Mouse (Mus musculus) hindbrain, embryonic 16.5 days (tissue): ENCODE measurements around the gene Avpi1. TPM values are rescaled to one million over a fixed set of nuclear protein-coding genes. Genes with fewer than 3 reads are reported as not detected.

Experiments
- ATAC-seq: fragments of 200-750 bp; cut with Nextera tagmentation; 2 replicates; pipeline ENCODE4 v1.8.0; 2017; ENCODE audit warnings: moderate TSS enrichment, moderate library complexity
- H3K27ac ChIP-seq: fragments of 300-500 bp; sonication (generic); 2 replicates; pipeline ENCODE4 v1.5.1; 2014; ENCODE audit warnings: low read depth, mild to moderate bottlenecking, control low read depth, low read length, moderate library complexity
- H3K27me3 ChIP-seq: fragments of 300-500 bp; sonication (generic); replicated peaks from 2 replicates; pipeline ENCODE4 v1.6.1; 2014; ENCODE audit warnings: low read length; ENCODE audit not compliant: control insufficient read depth, insufficient read depth
- H3K36me3 ChIP-seq: fragments of 300-500 bp; sonication (generic); 2 replicates; pipeline ENCODE4 v1.6.1; 2014; ENCODE audit warnings: mild to moderate bottlenecking, low read length, moderate library complexity, mixed read lengths; ENCODE audit not compliant: control insufficient read depth, insufficient read depth
- H3K4me1 ChIP-seq: fragments of 300-500 bp; sonication (generic); 2 replicates; pipeline ENCODE4 v1.6.1; 2014; ENCODE audit warnings: low read depth, low read length; ENCODE audit not compliant: control insufficient read depth, insufficient read depth
- H3K4me2 ChIP-seq: fragments of 300-500 bp; sonication (generic); 2 replicates; pipeline ENCODE4 v1.6.1; 2014; ENCODE audit warnings: mild to moderate bottlenecking, low read length, control low read depth, moderate library complexity
- H3K4me3 ChIP-seq: fragments of 300-500 bp; sonication (generic); 2 replicates; pipeline ENCODE4 v1.5.1; 2014; ENCODE audit warnings: mild to moderate bottlenecking, low read length, control low read depth, moderate library complexity
- H3K9ac ChIP-seq: fragments of 300-500 bp; sonication (generic); 2 replicates; pipeline ENCODE4 v1.6.1; 2014; ENCODE audit warnings: low read depth, mild to moderate bottlenecking, control low read depth, low read length, moderate library complexity
- H3K9me3 ChIP-seq: fragments of 300-500 bp; sonication (generic); 2 replicates; pipeline ENCODE4 v1.6.1; 2014; ENCODE audit warnings: mild to moderate bottlenecking, low read length, moderate library complexity; ENCODE audit not compliant: control insufficient read depth
- WGBS: fragments of 180-500 bp; shearing (Covaris S2); extraction: QIAGEN DNeasy Blood & Tissue Kit; methylation state at CpG from one replicate; pipeline ENCODE4 v1.1.7; 2014; 5-methylcytosine and 5-hydroxymethylcytosine counted together
- polyA plus RNA-seq: library from polyadenylated mRNA; unstranded; fragments of >200 nt; fragmentation: Nextera tagmentation; extraction: Ambion mirVana; gene quantifications from 2 replicates; pipeline ENCODE4 v1.2.1, GENCODE M21; 2015

The Avpi1 gene
- polyA plus RNA-seq, 1 experiment from 2014 or later = 12.2 TPM

GRCm38 (mm10) chr19:42164188-42164587, 35.3 kb upstream of the Avpi1 start:
- WGBS = 24% methylated on average over 7 of the region's 7 CpGs
- H3K4me2 ChIP-seq = no peak overlapping the region
- no peak overlapping the region for H3K9ac ChIP-seq

DNA sequence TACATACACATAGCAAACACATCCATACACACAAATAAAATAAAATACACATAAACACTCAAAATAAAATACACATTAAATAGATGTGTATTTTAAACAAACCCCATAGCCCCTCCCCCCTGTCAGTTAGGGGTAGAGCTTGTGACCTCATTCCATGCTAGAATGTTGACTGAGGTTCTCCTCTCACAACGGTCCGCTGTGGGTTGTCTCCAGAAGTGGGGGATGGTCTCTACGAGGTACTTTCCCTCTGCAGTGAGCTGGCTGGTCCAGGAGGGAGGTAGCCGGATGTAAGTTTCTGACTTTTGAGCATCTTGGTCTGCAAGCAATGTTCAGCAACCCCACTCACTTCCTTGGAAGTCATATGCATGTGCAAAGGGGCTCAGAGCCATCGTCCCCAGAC, 34.9 kb upstream of the Avpi1 start, which contains the start of gene Zfyve27:
Gene Zfyve27 (plus strand): TSS at position 188 of the 400 bp plus-strand sequence.
- ATAC-seq = no peak; the same call in 1 of the 2 replicates
- Histone ChIP-seq H3K4me2 (no peak within 1 kb of the TSS), H3K36me3 (no peaks in the 10 kb centered on the region), H3K9me3 (no peaks in the 10 kb centered on the region), H3K9ac (no peak within 1 kb of the TSS), H3K4me3 (no peak within 1 kb of the TSS), H3K27ac (no peak within 1 kb of the TSS; the same call in 1 of the 2 replicates), H3K4me1 (peaks cover 3% of the 10 kb centered on the region; the same call in 1 of the 2 replicates), H3K27me3 (peaks cover 9% of the 10 kb centered on the region)
- 71% methylated on average over 5 of the region's 5 CpGs for WGBS

More at GRCm38 (mm10) chr19:42164188-42164587, 35.3 kb upstream of the Avpi1 start:
- Histone ChIP-seq H3K4me3 (no peak overlapping the region), H3K27ac (no peak overlapping the region; the same call in 1 of the 2 replicates), H3K27me3 (peaks cover 9% of the 10 kb centered on the region), H3K9me3 (no peaks in the 10 kb centered on the region), H3K36me3 (no peaks in the 10 kb centered on the region), H3K4me1 (peaks cover 3% of the 10 kb centered on the region)
- no peak for ATAC-seq

- no peaks in the 10 kb centered on the region for H3K27me3 ChIP-seq
- no peak overlapping the region for H3K4me2 ChIP-seq
- WGBS = 61% methylated on average over 13 of the region's 13 CpGs
- no peaks in the 10 kb centered on the region for H3K36me3 ChIP-seq
- H3K4me3 ChIP-seq = no peak overlapping the region
- H3K9me3 ChIP-seq = no peaks in the 10 kb centered on the region
- ATAC-seq = no peak
- H3K4me1 ChIP-seq = no peaks in the 10 kb centered on the region
- H3K27ac ChIP-seq = no peak overlapping the region
- no peak overlapping the region for H3K9ac ChIP-seq
Observed at GRCm38 (mm10) chr19:42158246-42159017, 29.6 kb upstream of the Avpi1 start.

GRCm38 (mm10) chr19:42157493-42158237, 28.8 kb upstream of the Avpi1 start:
- no peaks in the 10 kb centered on the region for H3K36me3 ChIP-seq
- H3K9me3 ChIP-seq = no peaks in the 10 kb centered on the region
- no peak overlapping the region for H3K4me3 ChIP-seq
- H3K4me1 ChIP-seq = no peaks in the 10 kb centered on the region
- H3K27me3 ChIP-seq = no peaks in the 10 kb centered on the region
- no peak overlapping the region for H3K27ac ChIP-seq
- no peak for ATAC-seq
- H3K4me2 ChIP-seq = no peak overlapping the region
- 77% methylated on average over 12 of the region's 12 CpGs for WGBS
- no peak overlapping the region for H3K9ac ChIP-seq

DNA sequence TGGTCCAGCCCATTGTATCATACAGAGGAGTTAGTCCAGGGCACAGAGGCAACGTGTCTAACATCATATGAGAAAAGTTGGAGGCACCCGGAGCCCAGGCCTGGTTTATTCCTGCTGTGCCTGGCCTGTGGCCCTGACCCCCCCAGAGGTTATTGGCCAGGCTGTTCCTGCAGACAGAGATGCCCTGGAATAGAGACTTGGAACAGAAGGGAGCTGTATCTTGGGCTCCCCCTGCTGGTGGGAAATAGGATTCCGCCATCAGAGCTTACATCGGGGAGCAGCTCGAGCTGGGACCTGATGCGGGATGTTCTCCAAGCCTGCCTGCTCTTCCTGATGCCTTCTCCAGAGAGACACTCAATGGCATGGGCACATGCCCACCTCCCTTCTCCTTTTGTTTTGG, 23.1 kb upstream of the Avpi1 start:
- H3K36me3 ChIP-seq = no peaks in the 10 kb centered on the region
- no peak overlapping the region for H3K4me2 ChIP-seq
- H3K4me3 ChIP-seq = no peak overlapping the region
- H3K9me3 ChIP-seq = no peaks in the 10 kb centered on the region
- no peak overlapping the region for H3K27ac ChIP-seq
- WGBS = 5% methylated on average over 6 of the region's 6 CpGs
- ATAC-seq = 0 out of 2 replicates have a peak, but pooled peaks have one; percentile 7
- peaks cover 7% of the 10 kb centered on the region; the same call in 1 of the 2 replicates for H3K27me3 ChIP-seq
- peaks cover 4% of the 10 kb centered on the region; the same call in 1 of the 2 replicates for H3K4me1 ChIP-seq
- H3K9ac ChIP-seq = no peak overlapping the region

GRCm38 (mm10) chr19:42148569-42148860, 19.7 kb upstream of the Avpi1 start:
- Histone ChIP-seq H3K27me3 (peaks cover 7% of the 10 kb centered on the region; the same call in 1 of the 2 replicates), H3K4me1 (peaks cover 4% of the 10 kb centered on the region; the same call in 1 of the 2 replicates), H3K36me3 (no peaks in the 10 kb centered on the region), H3K9me3 (no peaks in the 10 kb centered on the region), H3K27ac (no peak overlapping the region), H3K4me2 (peak overlapping the region; percentile 87), H3K4me3 (peak overlapping the region; percentile 67), H3K9ac (peak overlapping the region; percentile 85)
- WGBS = 24% methylated on average over 7 of the region's 7 CpGs
- ATAC-seq = peak; percentile 41; the same call in 1 of the 2 replicates

DNA sequence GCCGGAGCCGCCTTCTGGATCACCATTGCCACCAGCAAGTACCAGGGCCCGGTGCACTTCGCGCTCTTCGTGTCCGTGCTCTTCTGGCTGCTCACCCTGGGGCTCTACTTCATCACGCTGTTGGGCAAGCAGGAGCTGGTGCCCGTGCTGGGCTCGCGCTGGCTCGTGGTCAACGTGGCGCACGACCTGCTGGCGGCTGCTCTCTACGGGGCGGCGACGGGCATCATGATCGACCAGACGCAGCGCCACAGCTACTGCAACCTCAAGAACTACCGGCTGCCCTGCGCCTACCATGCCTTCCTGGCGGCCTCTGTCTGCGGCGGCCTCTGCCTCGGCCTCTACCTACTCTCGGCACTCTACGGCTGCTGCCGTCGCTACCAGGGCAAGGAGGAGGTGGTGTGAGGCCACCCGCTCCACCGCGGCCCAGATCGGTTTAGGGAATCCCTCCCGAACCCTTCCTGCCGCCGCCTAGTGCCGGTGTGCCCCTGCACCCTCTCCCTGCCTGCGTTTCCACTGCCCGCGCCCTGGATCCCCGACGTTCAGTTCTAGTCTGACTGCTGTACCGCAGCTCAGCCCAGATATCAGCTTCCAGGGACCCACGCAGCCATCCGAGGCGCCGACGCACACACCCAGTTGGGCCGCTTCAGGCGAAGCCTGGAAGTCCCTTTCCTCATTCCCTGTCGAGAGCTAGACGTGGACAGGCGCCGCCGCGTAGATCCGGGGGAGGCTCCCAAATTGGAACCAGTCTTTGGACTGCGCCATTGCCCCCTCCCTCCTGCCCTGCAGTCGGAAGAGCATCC, 19.1 kb upstream of the Avpi1 start:
- Histone ChIP-seq H3K9me3 (no peaks in the 10 kb centered on the region), H3K4me2 (peak overlapping the region; percentile 87), H3K4me3 (peak overlapping the region; percentile 67), H3K4me1 (peaks cover 4% of the 10 kb centered on the region; the same call in 1 of the 2 replicates), H3K27me3 (peaks cover 7% of the 10 kb centered on the region; the same call in 1 of the 2 replicates), H3K9ac (peak overlapping the region; percentile 85), H3K27ac (peak overlapping the region; percentile 66), H3K36me3 (no peaks in the 10 kb centered on the region)
- WGBS = under 1% methylated on average over 58 of the region's 63 CpGs
- ATAC-seq = peak; percentile 46

DNA sequence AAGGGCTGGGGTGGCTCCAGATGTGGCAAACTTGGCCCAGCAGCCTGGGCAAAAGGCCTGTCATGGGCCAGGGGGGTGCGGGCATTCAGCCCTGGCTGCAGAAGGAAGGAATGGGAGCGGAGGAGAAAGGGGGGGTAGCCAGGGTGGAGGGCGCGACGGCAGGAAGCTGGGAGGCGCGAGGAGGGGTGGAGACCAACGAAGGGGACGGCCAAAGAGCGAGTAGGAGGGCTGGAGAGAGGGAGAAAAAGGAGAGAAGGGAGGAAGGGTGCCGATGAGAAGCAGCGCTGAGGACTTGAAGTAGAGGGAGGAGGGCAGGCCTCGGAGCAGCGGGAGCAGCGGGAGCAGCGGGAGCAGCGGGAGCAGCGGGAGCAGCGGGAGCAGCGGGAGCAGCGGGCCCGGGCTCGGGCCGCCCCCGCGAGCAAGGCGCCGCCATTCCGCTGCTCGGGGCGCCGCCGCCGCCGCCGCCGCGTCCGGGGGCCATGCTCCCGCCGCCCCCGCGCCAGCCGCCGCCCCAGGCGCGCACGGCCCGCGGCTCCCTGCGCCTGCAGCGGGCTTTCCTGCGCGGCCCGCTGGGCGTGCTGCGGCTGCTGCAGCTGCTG, 18.4 kb upstream of the Avpi1 start, which contains the start of gene Marveld1:
Gene Marveld1 (plus strand): TSS at position 231 of the 599 bp plus-strand sequence.
- peak; percentile 37 for ATAC-seq
- Histone ChIP-seq H3K9me3 (no peaks in the 10 kb centered on the region), H3K9ac (peak within 1 kb of the TSS; percentile 85), H3K27ac (peak within 1 kb of the TSS; percentile 66), H3K4me1 (peaks cover 4% of the 10 kb centered on the region; the same call in 1 of the 2 replicates), H3K4me3 (peak within 1 kb of the TSS; percentile 67), H3K4me2 (peak within 1 kb of the TSS; percentile 87), H3K36me3 (no peaks in the 10 kb centered on the region), H3K27me3 (peaks cover 7% of the 10 kb centered on the region; the same call in 1 of the 2 replicates)
- under 1% methylated on average over 31 of the region's 57 CpGs for WGBS
